Mouse (Mus musculus) embryo, embryonic 9.5 days (tissue): ENCODE measurements around the gene Rasl12.

Experiments
- DNase-seq: peaks from one replicate; pipeline ENCODE4 v3.0.0-alpha.2; 2017; ENCODE audit errors: extremely low spot score

Gene Rasl12

DNA sequence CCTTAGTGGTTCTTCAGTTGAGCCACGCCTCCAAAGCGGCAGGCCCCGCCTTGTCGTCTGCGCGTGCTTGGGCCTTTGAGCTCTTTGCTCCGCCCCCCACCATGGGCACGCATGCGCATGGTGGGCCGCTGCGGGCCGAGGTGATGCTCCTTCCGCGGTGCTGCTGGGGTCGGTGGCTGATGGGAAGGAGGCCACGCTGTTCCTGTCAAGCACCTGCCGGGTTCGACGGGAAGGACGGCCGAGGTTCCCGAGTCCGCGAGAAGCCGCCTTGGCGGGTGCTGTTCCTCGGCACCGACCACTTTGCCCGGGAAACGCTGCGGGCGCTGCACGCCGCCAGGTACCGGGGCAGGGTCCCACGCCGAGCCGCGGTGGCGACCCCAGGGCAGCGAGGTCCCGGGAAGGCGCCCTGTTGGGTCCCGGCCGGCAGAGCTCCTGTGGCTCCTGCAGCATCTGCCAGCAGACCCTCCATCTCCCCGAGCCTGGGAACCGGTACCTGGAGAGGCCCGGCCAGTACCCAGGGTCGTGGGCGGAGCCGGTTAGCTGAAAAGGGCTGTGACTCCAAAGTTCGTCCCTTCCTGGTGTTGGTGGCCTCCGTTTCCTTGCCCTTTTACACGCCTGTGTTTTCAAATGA lies 37.5 kb downstream of the Rasl12 start, which contains the start of gene Mtfmt:
TSS of gene Mtfmt (plus strand) at position 112 of the 631 bp plus-strand sequence.
- peak; percentile 92 for DNase-seq

- DNase-seq, result no peak
These were observed 46.4 kb downstream of the Rasl12 start for GRCm38 (mm10) chr9:65444692-65445091.

- no peak for DNase-seq
These were observed 49.6 kb downstream of the Rasl12 start for GRCm38 (mm10) chr9:65447951-65448350.

DNA sequence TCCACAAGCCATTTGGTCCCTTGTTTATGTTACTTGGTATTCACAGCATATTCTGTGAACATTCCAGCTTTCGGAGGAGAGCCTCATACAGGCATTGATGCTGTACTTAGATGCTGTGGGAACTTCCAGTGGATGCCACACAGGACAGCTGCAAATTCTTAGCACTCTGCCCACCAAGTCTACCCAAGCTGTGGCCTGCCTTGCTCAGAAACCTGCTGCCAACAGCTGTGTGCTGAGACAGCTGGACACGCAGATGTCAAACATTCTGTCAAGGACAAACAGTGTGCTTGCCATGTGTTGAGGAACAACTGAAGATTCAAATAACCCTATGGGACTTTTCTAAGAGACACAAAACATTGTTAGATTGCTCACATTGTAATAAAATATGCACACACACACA lies 60.7 kb downstream of the Rasl12 start:
- no peak for DNase-seq

- peak; percentile 13 for DNase-seq
These were observed 61.9 kb downstream of the Rasl12 start for GRCm38 (mm10) chr9:65460198-65460597.

GRCm38 (mm10) chr9:65460732-65461442 lies 62.6 kb downstream of the Rasl12 start, which contains the start of gene Spg21:
Gene Spg21 (plus strand): TSS chr9:65460947.
- DNase-seq, result peak; percentile 99

DNA sequence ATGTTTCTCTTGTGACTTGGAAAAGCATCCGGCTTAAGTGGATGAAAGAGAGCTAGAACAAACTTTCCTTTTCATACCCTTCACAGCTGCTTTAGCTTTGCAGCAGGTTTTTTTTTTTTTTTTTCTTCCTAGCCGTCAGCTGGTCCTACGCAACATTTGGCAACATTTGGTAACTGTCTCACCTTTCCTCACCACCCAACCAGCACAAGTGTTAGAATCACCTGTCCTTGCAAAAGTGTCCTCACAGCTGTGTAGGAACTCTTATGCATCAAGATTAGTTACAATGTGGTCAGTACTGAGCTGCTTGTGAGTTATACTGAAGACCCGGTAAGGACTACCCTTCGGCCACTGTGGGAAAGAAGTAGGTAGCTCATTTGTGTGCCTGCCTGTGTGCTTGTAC lies 64.2 kb downstream of the Rasl12 start:
- no peak for DNase-seq

- no peak for DNase-seq
These were observed 65.9 kb downstream of the Rasl12 start for GRCm38 (mm10) chr9:65464161-65464560.
